Mouse (Mus musculus): ENCODE measurements around the gene Myo3b. TPM values are rescaled to one million over a fixed set of nuclear protein-coding genes. Genes with fewer than 3 reads are reported as not detected.

Gene Myo3b
- polyA plus RNA-seq, 1 experiment: 0.96 TPM

DNA sequence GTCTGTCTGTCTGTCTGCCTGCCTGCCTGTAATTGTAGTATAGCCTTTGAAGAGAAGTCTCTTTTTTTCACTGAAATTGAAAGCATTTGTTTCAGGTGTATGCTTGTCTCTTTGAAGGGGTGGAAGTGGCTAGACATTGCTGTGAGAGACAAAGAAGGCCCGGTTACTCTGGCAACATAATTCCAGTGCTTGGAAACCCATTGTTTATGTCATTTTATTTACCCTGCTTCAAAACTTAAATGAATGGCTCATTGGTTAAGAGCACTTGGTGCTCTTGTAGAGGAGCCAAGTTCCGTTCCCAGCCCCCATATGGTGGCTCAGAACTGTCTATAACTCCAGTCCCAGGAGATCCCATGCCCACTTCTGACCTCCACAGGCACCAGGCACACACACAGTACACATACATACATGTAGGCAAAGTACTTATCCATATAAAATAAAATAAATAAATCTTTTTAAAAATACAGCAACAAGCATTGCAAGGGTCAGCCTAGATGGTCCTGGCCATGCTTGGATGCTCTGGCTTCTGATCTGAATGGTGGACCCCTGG, 221.8 kb downstream of the Myo3b start:
- DNase-seq (ENCODE audit: extremely low spot score in 1 of 2, low spot score in 1 of 2): no peak

DNA sequence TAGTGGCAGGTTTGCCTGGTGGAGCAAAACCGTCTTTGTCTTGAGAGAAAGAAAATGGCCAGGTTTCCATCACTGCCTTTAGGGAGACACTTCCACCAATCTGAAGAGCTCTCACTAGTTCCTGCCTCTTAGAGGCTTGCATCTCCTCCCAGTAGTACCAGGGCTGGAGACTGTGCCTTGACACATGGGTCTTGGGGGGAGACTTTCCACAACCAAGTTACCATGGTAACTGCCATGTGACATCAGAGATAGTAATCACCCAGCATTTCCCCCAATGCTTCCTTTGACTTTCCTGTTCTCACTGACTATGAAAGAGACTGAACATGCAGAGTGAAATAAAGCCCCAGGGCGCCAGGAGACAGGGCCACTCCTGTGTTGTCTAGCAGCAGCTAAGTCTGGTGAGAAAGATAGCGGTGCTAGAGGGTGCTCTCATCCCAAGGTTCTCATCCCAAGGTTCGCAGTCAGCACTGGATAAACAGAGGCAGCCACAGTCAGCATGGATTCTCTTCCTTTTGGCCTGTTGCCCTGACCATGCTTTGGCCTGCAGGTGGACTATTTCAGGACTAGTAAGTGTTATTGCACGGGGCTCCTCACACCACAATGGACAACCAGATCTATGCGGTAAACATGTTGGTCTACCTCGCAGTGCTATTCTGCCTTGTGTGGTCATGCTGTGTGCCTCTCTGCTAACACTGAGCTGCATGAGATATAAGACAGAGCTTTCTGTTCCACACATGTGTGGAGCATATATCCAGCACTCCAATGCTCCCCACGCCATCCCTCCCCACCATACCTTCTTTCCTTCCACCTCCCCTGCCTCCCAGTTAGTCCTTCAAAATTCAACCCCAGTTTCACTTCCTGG, 223.0 kb downstream of the Myo3b start:
- no peak for DNase-seq (ENCODE audit: extremely low spot score in 1 of 2, low spot score in 1 of 2)

DNA sequence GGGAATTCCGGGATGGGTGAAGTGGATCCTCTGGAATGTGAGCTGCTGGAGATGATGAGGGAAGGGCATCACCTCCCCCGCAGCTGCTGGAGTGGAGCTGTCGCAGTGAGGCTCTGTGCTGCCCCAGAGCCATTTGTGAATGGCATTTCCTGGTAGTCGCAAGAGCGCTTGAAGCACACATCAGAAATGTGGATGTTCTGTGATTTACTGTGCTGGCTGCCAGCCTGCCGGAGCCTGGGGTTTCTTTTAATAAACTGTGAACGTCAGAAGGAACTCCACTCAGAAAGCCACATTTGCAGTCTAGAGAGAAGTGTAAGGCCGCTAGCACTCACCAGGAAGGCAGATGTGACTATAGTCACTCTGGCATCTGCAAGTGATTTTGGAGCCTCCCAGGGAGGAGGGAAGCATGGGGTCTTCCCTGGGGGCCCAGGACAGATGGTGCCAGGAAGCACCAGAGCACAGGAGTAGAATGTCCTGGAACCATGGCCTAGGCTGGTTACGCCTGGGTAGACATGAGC, 223.7 kb downstream of the Myo3b start:
- peak; percentile 33 to 69 for DNase-seq (ENCODE audit: extremely low spot score in 1 of 2, low spot score in 1 of 2)

DNA sequence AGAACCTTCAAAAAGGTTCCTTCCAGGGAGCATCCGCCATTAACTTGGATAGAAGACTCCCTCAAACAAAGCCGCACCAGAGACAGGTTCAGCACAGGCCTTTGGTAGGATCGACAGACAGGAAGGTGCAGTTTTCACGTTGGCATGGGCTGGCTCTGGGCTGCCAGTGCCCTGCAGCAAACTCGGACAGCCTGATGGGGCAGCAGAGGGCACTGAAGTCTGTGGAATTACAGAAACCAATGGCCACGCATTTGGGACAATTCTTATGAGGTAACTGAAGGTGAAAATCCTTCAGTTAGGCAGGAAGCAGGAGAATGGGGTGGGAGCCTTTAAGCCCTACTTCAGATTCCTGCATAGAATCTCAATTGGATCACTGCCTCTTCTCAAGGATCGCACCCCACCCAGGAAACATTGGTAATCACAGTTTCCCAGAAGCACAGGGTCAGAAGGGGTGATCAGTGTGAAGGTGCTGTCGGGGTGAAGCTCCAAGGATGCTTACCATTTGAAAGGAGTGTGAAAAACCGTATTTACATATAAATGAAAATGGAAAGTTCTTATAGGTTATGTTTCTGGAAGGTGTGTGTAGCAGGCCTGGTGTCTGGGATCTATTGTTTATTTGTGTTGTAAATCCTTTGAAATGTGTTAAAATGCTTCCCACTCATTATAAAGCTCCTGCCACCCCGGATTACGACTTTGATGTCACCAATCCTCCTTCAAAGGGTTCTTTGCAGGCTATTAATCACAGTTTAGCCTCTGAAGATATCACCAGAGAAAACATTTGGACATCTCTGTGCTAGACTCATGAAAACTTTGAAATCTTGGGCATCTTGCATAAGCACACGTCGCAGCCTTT, 239.7 kb downstream of the Myo3b start:
- no peak for DNase-seq (ENCODE audit: extremely low spot score in 1 of 2, low spot score in 1 of 2)

DNA sequence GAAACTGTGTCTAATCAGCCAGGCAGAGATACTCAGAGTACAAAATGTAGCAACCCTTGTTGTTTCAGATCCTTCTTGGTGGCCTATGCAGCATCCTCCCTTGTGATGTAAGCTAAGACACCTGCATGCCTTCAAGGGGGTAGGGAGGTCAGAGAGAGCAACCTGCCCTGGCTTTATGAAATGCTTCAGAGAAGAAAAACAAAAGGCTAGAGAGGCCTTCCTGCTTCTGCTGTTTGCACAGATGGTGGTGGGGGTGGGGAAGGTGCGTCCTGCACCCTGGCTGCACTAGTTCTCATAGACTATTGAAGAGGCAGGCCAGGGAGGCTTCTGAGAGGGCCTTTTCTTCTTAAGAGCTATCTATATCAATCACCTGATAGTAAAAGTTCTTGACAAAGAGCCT, 245.2 kb downstream of the Myo3b start:
- no peak for DNase-seq (ENCODE audit: extremely low spot score in 1 of 2, low spot score in 1 of 2)

DNA sequence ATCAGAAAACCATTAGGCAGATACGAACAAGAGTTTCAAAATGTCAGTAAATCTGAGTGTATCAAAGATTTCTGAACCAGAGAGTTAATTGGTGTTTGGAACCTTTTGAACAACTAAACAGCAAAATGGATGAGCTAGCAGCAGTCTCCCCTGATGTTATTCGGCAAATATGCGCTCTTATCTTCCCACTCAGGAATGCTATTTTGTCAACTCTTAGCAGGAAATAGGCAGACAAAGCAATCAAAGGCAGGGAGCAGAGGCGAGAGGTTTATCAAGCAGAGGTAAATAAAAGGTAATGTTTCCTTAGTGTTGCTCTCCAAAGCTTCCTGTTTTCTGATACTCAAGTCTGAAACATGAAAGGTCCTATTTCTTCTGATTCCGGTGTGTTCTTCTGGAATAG, 252.1 kb downstream of the Myo3b start:
- no peak for DNase-seq (ENCODE audit: extremely low spot score in 1 of 2, low spot score in 1 of 2)

DNA sequence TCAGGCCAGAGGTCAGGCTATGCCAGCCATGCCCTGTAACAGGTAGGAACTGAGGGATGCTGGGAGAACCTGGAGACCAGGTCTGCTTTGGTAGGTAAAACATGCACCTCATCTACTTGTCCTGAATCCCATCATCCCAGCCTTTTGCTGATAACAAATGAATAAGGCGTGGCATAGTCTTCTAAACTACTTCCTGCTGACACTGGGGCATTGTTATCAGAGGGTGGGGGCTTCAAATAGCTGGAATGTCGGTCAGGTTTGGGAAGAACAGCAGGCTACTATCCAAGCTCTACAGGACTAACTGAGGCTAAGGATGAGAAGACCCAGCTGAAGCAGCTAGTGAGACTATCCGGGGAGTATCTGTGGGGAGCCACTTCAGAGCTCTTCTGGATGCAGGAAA, 253.8 kb downstream of the Myo3b start:
- DNase-seq (ENCODE audit: extremely low spot score in 1 of 2, low spot score in 1 of 2): no peak

DNA sequence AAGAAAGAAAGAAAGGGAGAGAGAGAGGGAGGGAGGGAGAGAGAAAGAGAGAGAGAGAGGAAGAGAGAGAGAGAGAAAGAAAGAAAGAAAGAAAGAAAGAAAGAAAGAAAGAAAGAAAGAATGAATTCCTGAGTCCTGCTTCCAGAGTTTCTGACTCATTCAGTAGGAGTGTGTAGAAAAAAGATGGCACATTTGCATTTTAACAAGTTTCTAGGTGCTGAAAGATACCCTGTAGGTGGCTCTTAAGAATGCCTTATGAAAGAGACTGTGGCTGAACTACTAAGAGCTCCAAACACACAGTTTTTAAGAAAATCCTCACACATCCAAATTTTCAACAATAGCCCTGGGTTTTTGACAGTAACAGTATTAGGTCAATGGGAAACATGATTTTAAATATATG, 264.0 kb downstream of the Myo3b start:
- DNase-seq (ENCODE audit: extremely low spot score in 1 of 2, low spot score in 1 of 2): peak in 1 of 2 experiments; percentile 55

DNA sequence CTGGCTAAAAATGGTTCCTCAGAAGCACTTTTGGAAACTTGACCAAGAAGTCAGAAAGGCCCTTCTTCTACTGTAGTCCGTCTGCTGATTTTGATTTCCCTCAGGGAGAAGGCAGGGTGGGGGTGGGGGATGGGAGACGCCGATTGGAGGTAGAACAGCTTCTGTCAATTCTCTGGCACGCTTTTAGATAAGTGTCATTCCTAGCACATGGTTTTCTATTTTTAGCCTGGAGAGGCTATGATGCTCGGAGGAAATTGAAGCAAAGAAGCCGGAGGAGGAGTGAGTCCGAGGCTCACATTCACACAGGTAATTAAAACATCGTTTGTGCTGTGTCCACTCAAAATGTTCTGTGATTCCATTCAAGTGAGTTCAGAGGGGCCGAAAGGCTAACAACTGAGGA, 276.2 kb downstream of the Myo3b start:
- no peak for DNase-seq (ENCODE audit: extremely low spot score in 1 of 2, low spot score in 1 of 2)

DNA sequence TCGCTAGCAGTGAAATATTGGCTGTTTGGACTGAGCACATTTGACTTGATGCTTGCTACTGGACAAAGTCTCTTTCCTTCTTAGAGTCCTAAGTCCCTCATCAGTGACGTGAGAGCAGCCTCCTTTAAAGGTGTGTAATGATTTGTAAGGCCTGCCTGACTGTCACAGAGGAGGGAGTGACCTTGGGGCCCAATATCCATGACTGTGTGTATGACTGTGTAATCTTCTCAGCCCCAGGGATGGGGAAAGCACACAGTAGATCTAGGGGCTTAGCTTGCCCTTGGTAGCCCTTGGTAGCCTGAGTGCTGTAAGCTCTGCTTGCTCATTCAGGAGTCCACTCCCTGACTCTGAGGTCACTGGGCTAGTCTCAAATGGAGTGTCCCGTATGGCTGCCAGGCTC, 276.8 kb downstream of the Myo3b start:
- DNase-seq (ENCODE audit: extremely low spot score in 1 of 2, low spot score in 1 of 2): no peak

DNA sequence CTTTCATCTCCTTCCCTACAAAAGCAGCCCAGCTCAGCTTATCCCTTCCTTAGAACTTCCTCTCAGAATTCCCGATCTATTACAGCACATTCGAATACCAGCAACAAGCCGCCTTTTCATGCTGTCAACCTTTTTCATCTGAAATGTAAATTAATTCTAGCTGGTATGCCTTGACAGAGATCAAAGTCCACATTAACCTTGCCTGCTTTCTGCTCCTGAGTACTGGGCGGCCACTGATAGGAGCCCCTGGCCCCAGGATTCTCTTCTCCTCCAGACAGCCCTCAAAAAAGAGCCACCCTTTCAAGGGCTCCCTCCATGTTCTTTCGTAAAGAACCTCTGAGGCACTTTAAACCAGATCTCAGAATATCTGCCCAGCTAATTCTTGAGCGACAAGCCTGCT, 278.9 kb downstream of the Myo3b start:
- DNase-seq (ENCODE audit: extremely low spot score in 1 of 2, low spot score in 1 of 2): no peak

DNA sequence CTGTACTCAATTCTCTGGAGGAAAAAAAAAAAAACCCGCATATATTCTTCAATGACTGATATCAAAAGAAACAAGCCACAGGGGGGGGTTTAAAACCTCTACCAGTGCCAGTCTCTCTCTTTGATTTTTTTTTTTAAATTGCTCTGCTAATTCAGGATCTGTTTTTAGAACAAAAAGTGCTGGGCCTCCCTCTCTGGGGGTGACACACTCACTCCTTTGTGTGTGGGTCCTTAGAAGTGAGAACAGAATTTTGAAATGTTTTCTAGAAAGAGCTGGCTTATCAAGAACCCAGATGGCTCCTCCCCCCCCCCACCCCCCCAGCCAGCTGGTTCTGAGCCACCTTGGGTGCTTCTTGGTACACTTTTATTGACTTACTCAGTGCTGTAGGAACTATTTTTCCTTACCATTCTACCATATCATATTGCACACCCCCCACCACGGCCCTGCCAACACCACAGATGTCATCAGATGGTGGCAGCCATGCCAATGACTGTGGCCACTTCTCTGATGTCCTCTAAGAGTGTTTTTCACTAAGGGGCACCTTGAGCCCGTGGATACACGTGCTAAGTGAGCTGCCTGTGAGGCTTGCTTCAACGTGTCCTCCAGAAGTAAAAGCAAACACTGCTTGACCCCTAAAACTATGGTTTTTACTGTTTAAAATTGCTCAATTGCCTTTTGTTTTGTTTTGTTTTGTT, 280.1 kb downstream of the Myo3b start:
- DNase-seq (ENCODE audit: extremely low spot score in 1 of 2, low spot score in 1 of 2): no peak

DNA sequence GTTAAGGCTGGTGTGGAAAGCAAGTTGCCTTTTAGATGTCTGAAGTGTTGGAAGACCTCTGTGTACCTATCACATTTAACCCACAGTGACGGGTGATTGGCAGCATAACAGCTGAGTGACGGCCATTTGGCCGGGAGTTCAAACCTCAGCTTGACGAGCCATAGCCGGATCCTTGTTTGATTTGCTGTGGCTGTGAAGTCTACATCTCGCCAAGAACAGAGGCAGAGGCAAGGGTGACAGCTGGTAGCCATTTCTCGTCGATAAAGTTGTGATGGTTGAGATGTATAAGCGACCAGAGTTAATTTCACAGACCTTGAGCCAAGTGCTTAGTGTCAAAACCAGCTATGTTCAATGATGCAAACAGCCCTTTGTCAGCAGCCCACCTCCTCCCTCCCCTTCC, 283.8 kb downstream of the Myo3b start:
- no peak for DNase-seq (ENCODE audit: extremely low spot score in 1 of 2, low spot score in 1 of 2)

DNA sequence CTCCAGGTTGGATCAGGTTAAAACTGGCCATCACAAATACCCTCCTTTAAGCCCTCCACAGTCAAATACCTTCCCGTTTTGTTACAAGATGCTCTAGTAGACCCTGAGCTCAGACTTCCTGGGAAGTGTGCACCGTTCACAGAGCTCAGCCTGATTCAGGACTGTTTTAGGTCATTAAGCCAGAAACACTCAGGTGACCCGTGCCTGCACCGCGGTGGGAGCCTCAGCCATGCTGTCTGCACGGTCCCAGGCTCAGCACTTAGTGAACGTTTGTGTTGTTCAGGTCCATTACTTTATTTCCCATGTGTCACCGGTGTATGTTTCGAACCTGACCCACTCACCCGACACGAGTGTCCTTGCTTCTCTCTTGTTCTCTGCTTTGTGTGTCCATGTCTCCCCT, 288.7 kb downstream of the Myo3b start:
- DNase-seq (ENCODE audit: extremely low spot score in 1 of 2, low spot score in 1 of 2): no peak

DNA sequence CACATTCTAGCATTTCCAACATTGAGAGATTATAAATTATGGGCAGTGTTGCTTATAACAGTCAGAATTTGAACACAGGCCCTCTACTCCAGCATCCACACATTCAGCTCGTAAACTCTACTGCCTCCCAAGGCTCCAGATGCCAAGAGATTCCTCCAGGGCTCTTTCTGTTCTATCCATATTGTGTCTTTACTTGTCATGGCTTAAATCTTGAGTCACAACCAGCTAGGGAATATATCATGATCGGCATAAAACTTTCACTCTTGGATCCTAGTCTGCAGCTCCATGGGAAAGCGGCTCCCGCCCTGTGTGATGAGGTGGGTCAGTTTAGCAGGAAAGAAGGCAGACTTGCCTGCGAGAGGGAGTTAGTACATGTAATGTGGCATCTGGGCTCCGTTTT, 294.0 kb downstream of the Myo3b start:
- no peak for DNase-seq (ENCODE audit: extremely low spot score in 1 of 2, low spot score in 1 of 2)

DNA sequence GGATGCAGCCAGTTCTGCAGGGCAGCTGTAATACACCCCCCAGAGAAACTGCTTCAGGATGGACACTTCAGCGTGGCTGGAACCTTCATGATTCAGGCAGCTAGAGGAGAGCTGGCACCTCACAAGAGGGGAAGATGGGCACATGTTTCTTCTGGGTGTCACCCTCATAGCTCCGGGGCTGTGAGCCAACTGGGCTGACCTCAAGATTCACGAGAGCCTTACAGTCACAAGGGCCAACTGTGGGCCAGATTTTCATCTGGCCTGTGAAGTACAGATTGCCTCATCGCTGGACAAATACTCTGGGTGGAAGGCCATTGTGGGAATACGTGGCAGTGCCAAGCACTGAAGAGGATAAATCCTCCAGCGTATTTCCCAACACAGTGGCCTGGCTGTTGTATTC, 294.6 kb downstream of the Myo3b start:
- DNase-seq (ENCODE audit: extremely low spot score in 1 of 2, low spot score in 1 of 2): no peak

DNA sequence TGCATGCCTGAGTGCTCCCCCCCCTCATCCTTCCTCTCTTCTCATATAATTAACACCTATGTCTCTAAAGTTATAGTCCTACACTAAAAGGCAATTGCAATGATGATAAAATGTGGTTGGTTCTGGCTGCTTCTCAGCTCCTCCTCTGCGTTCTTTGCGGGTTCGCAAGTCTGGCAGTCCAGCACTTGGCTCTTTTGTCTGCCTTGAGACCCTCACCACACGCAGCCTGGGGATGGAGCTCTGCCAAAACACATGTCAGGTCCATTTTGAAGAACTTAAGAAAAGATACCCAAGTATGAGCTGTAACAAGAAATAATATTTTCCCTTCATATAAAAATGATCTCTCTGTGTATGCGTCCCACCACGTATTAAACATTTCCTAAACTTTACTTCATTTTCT, 297.6 kb downstream of the Myo3b start:
- no peak for DNase-seq (ENCODE audit: extremely low spot score in 1 of 2, low spot score in 1 of 2)

DNA sequence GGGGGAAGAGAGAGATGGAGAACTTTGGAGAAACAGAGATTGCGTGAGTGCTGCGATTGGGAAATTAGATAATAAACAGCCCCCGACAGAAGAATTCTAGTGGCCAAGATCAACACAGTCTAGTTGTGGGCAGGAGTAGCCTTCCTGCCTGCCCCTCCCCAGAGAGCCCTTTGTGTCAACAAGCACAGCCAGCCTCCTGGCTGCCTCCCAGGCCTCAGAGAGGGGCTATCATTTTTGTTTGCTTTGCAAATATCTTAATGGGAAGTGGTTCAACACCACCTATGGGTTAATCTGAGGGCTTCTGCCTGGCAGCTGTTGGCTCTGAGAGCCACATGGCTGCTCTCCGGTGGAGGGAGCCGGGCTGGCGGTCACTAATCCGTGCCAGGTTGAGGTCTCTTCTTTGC, 298.3 kb downstream of the Myo3b start:
- no peak for DNase-seq (ENCODE audit: extremely low spot score in 1 of 2, low spot score in 1 of 2)

DNA sequence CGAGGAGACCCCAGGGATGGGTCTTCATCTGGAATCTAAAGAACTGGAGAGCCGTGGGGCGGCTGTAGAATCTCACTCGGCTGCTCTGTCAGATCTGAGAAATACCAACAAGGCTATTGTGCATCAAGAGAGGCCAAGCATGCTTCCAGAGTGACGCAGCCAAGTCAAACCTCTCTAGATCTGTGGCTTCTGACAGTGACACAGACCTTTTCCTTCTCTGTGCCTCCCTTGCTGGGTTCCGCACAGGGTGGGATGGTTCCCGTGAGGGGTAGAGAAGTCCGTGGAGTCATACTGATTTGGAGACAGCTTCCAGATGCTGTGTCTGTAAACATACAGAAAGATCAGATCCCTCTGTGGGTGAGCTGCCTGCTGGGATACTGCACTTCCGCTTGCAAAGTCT, 298.9 kb downstream of the Myo3b start:
- no peak for DNase-seq (ENCODE audit: extremely low spot score in 1 of 2, low spot score in 1 of 2)

DNA sequence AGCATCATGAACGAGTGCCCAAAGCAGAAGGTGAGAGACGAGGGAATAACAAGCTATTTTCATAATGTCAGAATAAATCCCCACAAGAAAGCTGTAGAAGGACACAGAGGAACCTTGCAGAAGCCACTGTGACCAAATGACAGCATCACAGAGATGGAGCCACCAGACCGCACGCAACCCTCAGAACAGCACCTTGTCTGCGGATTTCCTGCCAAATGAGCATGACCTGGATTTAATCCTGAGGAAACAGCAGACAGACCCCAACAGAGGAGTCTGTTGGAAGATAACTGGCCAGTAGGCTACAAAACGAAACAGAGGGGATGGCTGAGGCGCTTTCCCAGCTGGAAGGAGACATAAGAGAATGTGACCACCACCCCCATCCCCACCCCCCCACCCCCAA, 300.1 kb downstream of the Myo3b start:
- no peak for DNase-seq (ENCODE audit: extremely low spot score in 1 of 2, low spot score in 1 of 2)

DNA sequence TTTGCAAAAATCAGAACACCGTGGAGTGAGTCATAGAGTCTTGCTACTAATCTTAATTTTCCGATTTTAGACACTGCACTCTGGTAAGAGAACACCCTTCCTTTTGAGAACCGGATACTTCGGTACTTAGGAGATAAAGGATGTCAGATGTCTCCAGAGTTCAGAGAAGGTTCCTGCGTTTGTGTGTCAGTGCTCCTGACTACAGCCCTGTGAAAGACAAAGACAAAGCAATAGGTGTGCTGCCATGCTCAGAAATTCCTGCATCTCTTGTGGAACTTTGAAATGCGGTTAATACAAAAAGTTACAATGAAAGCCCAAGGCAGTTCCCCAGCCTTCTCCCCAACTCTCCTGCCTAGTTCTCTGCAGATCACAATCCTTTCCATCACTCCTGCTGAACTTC, 300.6 kb downstream of the Myo3b start:
- no peak for DNase-seq (ENCODE audit: extremely low spot score in 1 of 2, low spot score in 1 of 2)

Data from frontal cortex, adult 2 months (tissue).